Mouse (Mus musculus) urinary bladder, postnatal 14 days (tissue): ENCODE measurements around the gene Kras.
A peak's percentile ranks its signal among the peaks of the same experiment; 100 is the strongest.

Source experiments
- DNase-seq: peaks from one replicate; pipeline ENCODE4 v3.0.0; 2021; ENCODE audit warnings: low spot score

Gene Kras

GRCm38 (mm10) chr6:145250185-145250791, at the start of gene Kras:
Gene Kras (minus strand): TSS chr6:145250239.
- DNase-seq: peak; percentile 91

GRCm38 (mm10) chr6:145297626-145298025, 47.6 kb upstream of the Kras start:
- DNase-seq: no peak

- DNase-seq: no peak
Observed at GRCm38 (mm10) chr6:145296979-145297378, 46.9 kb upstream of the Kras start.

- no peak for DNase-seq
Observed at GRCm38 (mm10) chr6:145295171-145295570, 45.1 kb upstream of the Kras start.

GRCm38 (mm10) chr6:145293156-145293555, 43.1 kb upstream of the Kras start:
- no peak for DNase-seq

- peak; percentile 66 for DNase-seq
Observed at GRCm38 (mm10) chr6:145291383-145292289, 41.6 kb upstream of the Kras start.

- no peak for DNase-seq
Observed at GRCm38 (mm10) chr6:145285656-145286055, 35.6 kb upstream of the Kras start.

- DNase-seq: no peak
Observed at GRCm38 (mm10) chr6:145284286-145284685, 34.2 kb upstream of the Kras start.

- DNase-seq: no peak
Observed at GRCm38 (mm10) chr6:145277138-145277763, 27.2 kb upstream of the Kras start.

- DNase-seq: peak; percentile 62
Observed at GRCm38 (mm10) chr6:145276265-145276780, 26.3 kb upstream of the Kras start.

GRCm38 (mm10) chr6:145275586-145276219, 25.7 kb upstream of the Kras start:
- no peak for DNase-seq

- DNase-seq: peak; percentile 35
Observed at GRCm38 (mm10) chr6:145273971-145274620, 24.1 kb upstream of the Kras start.

GRCm38 (mm10) chr6:145272142-145272937, 22.3 kb upstream of the Kras start:
- no peak for DNase-seq

GRCm38 (mm10) chr6:145269313-145269845, 19.3 kb upstream of the Kras start:
- no peak for DNase-seq

GRCm38 (mm10) chr6:145267692-145268091, 17.7 kb upstream of the Kras start:
- no peak for DNase-seq

GRCm38 (mm10) chr6:145262314-145262713, 12.3 kb upstream of the Kras start:
- no peak for DNase-seq

GRCm38 (mm10) chr6:145256701-145257073, 6.6 kb upstream of the Kras start:
- DNase-seq: no peak

- DNase-seq: peak; percentile 12
Observed at GRCm38 (mm10) chr6:145255952-145256700, 6.1 kb upstream of the Kras start.

GRCm38 (mm10) chr6:145250820-145251219, 781 bp upstream of the Kras start:
- no peak for DNase-seq
